Mouse (Mus musculus): ENCODE measurements at regions not wholly inside any gene's neighbourhood (a gene's known extent, or its start where the extent isn't known, plus 50 kb on each side); places are given as distances from the start of the nearest gene placed in this dataset.
"Not testable (repeated sequence)": the region's sequence is repeated elsewhere in the genome, so short reads cannot be mapped to it uniquely, and the experiment has no call there.

DNA sequence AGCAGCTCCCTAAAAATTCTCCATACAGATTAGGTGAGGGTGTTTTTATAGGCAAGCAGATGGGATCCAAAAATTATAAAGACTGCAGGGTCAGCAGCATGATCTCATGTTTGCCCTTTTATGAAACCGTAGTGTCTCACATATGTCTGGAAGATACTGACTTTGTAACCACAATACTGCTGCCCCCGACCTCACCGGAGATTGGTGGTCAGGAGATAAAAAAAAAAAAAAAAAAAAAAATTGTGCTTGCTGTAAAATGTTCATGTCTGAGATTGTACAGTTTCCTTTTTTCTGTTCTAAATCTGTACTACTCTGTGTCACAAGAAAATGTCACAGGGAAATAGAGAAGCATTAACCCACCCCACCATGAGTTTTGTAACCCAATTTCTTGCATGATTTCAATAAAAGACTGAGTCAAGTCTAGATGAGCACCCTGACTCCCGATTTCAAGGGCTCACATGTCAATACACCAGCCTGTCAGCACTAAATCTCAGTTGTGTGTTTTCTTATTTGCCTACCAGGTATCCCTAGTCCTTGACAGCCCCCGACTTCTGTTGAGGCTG, 169.5 kb upstream of the Ipo5 start:
- DNase-seq (ENCODE audit: low spot score in 2 of 2), result no peak

DNA sequence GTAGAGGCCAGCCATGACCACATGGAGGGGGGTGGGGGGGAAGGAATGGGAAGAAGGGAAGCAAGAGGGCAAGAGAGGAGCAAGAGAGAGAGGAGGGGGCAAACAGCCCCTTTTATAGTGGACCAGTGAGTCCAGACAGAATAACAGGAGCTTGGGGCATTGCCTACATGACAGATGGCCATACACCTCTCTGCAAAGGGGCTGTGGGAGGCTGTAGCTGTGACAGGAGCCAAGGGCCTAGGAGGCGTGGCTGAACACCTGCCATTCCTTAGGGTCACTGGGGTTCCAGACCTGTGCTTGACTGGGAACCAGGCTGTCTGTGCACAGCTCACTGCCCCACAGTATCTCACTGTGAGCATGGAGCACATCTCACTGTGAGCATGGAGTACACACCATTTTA, 157.0 kb upstream of the Ipo5 start:
- no peak for DNase-seq (ENCODE audit: low spot score in 2 of 2)

DNA sequence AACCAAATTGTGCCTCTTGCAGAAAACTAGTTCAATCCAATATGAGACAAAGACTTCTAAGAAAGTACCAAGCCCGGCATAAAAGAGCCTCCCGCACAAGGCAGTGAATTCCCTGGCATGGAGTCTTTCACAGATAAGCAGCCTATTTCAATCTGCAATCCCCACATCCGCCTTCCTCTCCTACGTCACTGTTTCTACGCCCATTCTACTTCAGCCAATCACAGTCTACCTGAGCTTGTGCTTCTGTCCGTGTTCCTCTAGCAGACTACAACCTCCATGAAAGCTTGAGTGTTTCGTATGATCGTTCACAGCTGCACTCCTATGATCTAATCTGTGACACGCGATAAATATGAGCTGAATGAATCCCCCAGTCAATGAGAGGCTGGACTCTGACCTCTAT, 155.6 kb upstream of the Ipo5 start:
- no peak for DNase-seq (ENCODE audit: low spot score in 2 of 2)

DNA sequence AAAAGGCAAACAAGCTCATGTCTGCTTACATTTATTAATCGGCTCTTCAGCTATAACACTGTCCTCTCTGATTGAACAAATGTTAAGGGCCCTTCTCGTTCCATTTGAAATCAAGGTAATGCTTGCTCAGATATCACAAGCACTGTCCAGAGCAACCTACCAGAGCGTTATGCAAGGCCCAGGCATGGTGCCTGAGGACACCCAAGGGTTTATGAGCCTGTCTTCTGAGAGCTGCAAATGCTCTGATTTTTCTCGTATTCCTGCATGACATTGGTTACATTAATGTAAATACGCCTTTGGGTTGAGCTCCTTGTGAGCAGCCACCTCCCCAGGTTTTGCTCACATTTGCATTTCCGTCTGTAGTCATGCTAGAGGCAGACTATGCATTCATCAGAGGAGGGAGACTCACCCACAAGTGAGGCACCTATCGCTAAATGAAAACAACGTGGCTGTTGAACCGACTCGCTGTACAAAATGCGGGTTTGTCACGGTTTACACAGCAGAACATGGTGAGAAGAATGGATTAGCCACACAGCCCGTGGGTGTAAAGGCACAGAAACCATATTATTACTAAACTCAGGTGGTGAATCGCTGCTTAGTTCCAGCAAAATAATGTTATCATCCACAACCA, 152.7 kb upstream of the Ipo5 start:
- no peak for DNase-seq (ENCODE audit: low spot score in 2 of 2)

DNA sequence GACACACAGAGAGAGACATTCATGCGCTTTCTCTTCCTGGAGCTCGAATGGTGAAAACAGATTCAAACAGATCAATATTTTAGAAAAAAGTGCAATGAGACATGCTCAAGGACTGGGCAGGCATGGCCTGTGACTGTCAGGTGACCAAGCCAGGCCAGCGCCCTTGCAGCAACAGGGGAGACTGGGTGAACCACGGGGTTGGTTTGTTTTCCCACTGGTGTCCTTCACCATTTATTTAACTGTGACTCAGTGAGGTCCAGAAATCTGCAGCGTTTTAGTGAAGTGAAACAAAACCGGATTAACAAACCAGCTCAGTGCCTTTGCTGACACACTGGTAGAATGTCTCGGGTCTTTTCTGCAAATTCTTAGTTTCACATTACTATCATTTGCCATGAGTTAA, 148.9 kb upstream of the Ipo5 start:
- peak in 1 of 2 experiments; percentile 43 for DNase-seq (ENCODE audit: low spot score in 2 of 2)

DNA sequence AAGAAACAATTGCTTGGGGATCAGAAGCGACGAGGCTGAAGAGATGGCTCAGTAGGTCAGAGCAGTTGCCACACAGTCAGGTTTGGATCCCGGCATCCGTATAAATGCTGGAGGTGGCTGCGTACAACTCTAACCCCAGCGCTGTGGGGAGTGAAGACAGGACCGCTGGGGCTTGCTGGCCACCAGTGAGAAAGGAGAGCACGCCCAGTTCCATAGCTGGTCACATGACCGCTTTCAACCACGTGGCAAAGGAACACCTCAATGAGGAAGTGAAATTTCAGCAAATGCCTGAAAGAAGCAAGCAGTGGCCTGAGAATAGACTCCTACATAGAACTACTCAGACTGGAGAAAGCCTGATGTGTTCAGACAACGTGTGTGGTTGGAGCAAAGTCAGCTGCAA, 148.3 kb upstream of the Ipo5 start:
- no peak for DNase-seq (ENCODE audit: low spot score in 2 of 2)

DNA sequence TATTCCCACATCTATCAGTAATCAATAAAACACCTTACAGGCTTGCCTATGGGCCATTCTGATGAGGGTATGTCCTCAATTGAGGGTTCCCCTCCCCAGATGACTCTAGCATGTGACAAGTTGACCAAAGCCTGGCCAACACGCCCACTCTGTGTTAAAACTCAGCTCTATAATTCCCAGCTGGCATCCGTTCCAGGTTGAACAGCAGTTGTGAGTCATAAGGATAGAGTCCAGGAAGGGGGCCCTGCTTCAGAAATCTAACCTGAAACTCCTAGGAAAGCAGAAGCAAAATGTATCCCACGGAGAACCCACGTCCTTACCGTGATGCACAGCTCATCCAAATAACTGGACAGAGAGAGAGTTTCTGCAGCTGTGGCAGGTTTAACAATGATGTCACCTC, 147.2 kb upstream of the Ipo5 start:
- DNase-seq (ENCODE audit: low spot score in 2 of 2), result no peak

DNA sequence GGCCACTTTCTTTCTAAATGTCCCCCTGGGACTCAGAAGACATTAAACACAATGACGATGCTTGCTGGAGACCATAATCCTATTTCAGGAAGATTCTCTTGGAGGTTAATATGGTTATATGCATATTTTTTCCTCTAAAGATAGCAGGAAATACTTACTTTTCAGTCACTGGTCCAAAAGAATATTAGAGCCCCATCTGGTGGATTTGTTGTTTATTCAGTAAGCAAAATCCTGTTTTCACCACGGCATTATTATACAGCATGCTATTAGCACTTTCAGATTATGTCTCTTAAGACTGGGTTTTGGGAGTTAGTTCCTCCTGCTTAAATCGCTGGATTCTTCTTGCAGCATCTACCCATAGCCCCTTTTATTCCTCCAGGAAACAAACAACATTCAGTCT, 146.6 kb upstream of the Ipo5 start:
- no peak for DNase-seq (ENCODE audit: low spot score in 2 of 2)

DNA sequence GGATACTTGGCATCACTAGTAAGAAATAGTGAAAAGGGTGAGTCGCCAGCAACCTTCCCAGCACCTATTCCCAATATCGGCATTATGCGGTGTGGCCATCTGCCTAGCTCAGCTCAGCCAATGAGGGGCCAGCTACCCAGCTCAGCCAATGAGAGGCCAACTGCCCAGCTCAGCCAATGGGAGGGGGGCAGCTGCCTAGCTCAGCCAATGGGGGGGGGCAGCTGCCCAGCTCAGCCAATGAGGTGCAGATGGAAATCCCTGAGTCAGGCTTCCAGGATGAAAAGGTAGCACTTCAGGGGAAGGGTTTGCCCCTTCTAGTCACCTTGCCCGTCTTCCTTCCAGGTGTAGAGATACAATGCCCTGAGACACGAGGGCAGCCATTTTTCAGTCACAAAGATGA, 144.6 kb upstream of the Ipo5 start:
- DNase-seq (ENCODE audit: low spot score in 2 of 2), result no peak

DNA sequence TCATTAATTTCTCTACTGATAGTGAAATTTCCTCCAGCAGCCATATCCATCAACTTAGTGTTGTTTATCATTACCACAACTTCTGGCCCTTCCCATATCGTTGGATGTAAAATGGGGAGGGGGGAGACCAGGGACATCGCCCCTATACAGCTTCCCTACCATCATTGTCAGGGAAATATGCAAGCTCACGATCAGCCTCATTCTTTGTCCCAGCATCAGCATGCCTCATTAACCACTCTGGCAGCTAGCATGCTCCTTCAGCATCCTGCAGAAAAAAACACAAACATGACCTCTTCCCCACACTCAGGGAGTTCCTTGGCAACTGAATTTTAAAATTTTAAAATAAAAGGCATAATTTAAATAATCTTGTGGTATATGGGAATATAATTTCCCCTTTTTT, 140.4 kb upstream of the Ipo5 start:
- DNase-seq (ENCODE audit: low spot score in 2 of 2), result no peak

DNA sequence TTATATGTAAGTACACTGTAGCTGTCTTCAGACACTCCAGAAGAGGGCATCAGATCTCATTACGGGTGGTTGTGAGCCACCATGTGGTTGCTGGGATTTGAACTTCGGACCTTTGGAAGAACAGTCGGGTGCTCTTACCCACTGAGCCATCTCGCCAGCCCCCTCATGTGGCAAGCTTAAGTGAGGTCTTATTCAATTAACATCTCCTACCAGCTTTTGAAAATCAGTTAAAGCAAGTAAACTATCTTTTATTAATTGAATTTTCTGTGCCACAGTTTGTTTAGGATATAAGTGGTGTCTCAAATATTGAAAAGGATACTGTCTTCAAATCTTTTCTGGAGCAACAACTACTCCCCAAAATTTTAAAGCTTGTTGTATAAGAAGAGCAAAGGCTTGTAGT, 138.0 kb upstream of the Ipo5 start:
- DNase-seq (ENCODE audit: low spot score in 2 of 2), result not testable (repeated sequence)

DNA sequence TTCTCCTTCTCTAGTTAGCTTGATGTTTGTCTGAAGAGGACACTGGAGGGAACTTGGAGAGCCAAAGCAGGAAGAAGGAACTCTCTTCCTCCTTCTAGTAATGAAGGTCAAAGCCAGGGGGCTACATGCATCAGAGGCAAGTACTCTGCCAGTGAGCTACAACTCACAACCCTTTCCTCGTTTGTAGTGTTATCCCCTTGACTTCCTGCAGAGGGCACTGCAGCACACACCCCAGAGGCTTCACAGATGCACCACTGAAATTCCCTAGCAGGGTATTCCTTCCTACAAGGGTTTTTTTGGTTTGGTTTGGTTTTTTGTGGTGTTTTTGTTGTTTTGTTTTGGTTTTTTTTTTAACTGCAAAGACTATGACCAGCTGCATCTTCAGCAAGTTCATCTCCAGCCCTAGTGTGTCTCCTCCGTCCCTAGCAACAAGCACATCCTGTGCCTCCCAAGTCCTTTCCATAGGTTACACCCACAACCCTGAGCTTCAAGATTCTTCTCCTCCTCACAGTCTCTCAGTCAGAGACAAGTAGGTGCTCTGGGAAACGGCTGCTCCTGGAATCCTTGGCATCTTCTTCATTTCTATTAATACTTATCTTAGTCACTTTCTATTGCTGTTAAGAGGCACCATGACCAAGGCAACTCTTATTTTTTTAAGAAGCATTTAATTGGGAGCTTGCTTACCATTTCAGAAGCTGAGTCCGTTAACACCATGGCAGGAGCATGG, 119.0 kb upstream of the Ipo5 start:
- no peak for DNase-seq (ENCODE audit: low spot score in 2 of 2)

DNA sequence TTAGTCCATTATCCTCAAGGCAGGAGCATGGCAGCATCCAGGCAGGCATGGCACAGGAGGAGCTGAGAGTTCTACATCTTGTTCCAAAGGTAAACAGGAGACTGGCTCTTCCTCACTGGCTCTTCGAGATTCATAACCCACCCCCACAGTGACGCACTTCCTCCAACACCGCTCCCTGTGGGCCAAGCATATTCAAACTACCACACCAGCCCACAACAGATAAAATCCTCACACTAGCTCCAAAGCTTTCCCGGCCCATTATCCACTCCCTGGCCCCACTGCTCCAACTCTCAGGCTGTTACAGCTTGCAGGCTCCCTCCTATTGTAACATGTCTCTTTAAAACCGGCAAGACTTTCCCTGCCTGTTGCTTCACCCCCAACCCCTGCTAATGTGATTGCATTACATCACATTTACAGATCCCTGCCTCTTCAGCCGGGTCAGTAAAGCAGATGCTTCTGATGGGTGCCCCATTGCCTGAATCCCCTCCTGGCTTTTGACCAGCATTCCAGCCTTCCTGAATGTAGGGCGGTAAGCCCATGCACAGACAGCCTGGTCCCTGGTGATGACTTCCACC, 113.0 kb upstream of the Ipo5 start:
- DNase-seq (ENCODE audit: low spot score in 2 of 2), result no peak

DNA sequence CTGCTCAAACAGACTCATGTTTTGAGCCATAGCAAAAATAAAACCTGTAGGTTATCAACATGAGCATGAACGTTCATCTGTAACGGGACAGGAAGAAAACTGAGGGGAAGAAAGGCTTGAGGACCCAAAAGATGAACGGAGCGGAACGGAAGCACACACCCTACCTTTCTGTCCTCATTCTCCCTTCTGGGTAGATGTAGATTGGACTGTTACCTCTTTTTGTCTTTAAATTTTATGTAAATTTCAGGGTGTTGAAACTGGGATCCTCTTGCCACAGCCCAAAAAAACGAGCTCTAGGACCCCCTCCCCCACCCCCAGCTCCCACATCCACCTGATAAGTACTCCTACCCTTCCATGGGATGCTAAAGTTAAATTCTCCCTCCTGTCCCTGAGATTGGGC, 107.8 kb upstream of the Ipo5 start:
- no peak for DNase-seq (ENCODE audit: low spot score in 2 of 2)

DNA sequence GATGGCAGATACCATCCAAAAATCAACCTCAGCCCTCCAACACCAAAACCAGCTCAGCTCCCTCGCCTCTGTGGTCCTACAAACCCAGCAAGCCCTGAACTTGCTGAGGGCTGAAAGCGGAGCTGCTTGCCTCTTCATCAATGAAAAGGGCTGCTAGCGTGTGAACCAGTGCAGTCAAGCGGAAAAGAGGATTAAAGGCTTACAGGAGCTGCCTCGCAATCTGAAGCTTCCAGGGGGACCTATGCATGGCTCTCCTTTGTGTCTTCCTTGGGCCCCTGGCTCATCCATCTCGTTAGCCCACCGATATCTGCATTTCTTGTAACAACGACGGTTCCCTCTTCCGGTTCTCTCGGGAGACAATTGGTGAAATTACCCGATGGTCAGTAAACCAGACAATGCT, 107.3 kb upstream of the Ipo5 start:
- DNase-seq (ENCODE audit: low spot score in 2 of 2), result no peak

DNA sequence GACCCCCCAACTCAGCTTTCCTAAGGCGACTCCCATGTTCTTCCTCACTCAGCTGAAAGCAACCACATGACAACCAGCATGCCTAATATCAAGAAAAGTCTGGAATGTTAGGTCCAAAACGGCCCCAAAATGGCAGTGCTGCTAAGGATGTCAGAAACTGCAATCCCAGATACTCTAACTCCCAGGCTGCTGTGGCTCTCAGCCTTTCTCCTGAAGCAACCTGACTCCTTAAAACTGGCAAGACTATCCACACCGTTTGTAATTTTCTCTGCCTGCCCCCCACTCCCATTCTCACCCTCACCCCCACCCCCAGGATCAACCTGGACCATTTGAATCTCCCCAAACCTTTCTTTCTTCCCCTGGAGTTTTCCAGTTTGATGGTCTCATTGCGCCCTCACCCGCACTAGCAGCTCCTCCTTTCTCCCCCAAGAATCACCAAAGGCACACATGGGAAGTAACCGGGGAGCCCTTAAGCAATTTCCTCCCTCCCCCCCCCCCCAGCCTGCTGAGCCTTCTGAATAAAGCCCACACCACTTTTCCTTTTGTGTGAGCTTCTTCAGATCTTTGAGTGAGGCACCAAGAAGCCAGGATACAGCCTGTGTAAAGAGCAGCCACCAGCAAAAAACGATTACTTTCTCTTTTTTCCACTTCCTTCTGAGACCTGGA, 106.7 kb upstream of the Ipo5 start:
- DNase-seq (ENCODE audit: low spot score in 2 of 2), result peak in 1 of 2 experiments; percentile 0

DNA sequence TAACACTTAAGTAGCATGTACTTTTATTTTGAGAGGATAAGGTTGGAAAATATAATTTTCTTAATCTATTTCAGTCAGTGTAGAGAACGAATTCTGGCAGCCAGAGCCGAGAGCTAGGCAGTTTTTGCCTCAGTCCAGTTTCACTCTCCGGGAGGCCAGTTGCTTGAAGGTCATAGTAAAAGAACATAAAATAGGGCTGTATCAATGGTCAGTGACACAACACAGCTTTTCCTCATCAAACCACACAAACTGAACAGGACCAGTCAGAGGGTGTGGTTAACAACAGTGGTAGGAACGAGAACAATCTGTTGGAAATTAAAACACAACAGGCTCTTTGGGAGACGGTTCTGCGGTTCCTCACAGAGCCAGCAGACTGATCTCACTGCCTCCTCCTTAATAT, 105.9 kb upstream of the Ipo5 start:
- no peak for DNase-seq (ENCODE audit: low spot score in 2 of 2)

DNA sequence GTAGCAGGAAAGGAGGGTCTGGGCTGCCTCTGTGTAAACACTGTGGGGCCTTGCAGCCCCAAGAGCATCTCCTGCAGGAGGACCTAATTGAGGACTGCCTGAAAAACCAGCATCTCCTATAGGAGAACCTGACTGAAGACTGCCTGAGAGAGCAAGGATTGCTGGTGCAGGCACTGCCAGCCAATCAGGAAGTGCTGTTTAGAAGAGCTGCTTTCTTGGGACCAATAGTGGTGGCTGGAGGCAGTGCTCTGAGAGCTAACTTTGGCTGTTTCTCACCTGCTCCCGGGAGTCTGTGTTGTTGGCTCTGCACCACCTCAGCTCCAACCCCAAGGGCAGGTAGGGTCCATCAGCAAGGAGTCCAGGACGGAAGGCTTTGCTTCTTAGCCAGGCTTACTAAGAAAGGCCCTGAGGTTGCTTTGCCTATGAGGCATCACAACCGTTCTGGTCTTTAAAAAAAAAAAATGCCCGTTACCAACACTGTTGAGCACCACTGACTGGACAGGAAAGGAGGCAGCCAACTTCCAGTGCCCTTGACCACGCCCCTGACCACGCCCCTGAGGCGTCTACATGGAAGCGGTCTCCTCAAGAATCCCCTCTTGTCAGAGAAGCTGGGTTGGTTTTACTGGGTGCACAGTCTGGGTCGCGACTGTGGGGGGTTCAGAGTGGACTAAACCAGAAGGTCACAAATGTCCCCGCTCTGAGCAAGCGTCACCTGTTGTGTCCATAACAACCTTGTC, 105.0 kb upstream of the Ipo5 start:
- not testable (repeated sequence) for DNase-seq (ENCODE audit: low spot score in 2 of 2)

DNA sequence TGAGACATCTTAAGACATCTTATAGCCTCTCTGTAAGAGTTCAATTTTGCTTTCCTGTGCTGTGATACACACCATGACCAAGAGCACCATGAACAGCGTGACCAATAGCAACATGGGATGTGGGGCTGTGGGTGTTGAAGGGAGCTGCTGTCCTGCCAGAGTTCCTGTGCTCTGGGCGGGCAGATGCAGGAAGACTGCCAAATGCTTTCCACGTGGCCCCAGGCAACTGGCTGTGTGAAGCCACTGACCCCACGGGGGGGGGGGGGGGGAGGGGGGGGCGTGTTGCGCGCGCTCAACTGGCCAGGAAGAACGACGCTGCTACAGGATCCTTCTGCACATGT, 104.5 kb upstream of the Ipo5 start:
- no peak for DNase-seq (ENCODE audit: low spot score in 2 of 2)

DNA sequence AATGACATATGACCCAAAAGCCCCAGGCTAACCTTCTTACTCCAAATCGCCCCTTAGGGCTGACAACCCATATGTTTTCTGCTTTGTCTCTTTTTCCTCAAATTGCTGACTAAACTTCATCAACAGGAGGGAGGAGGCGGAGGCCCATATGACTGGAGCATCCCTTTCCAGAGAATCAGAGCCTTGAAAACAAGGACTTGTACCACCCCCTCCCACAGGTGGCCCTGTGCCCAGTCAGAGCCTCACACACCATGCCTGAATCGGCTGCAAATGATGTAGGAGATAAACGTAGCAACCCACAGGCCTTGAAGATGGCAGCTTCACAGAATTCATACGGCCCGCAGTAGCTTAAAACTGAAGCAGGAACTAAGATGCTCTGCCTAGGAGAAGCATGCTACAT, 101.7 kb upstream of the Ipo5 start:
- DNase-seq (ENCODE audit: low spot score in 2 of 2), result no peak

DNA sequence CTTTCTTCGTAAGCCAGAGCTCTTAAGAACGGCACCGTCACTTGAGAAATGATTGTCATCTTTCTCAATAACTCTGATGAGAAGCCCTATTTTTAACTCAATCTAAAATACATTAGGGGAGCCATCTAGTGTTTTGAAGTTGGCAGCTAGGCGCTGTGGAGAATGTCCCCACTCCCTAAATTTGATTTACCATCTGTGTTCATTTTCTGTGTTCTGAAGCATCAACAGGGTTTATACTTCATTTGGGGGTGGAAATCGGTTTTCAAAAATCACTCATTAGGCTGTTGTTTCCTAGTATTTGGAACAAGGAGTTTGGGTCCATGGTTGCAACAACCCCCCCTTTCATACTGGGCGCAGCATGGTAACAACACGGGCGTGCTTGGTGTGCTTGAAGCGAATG, 97.1 kb upstream of the Ipo5 start:
- no peak for DNase-seq (ENCODE audit: low spot score in 2 of 2)
